Mouse (Mus musculus): ENCODE data around the gene Mob3b.
A peak's percentile ranks its signal among the peaks of the same experiment; 100 is the strongest.

- TF ChIP-seq CTCF (IDR thresholded peaks at IDR 0.05; ENCODE audit: low read depth), result peak; percentile 72
- TF ChIP-seq EP300 (IDR thresholded peaks at IDR 0.05; ENCODE audit: low read depth), result no peak
Observed at GRCm38 (mm10) chr4:34905396-34905795, 251.9 kb downstream of the Mob3b start.
